Mouse (Mus musculus) stomach, embryonic 16.5 days (tissue): ENCODE results near the gene Astn1. TPM values are rescaled to one million over a fixed set of nuclear protein-coding genes. Genes with fewer than 3 reads are reported as not detected.

ENCODE experiments used
- ATAC-seq: fragments of 200-750 bp; cut with Nextera tagmentation; 2 replicates; pipeline ENCODE4 v1.8.0; 2017; ENCODE audit warnings: moderate number of reproducible peaks, moderate TSS enrichment; ENCODE audit not compliant: insufficient read depth, low FRiP score
- H3K27ac ChIP-seq: fragments of 300-500 bp; sonication (generic); 2 replicates; pipeline ENCODE4 v1.5.1; 2014; ENCODE audit warnings: low read length
- H3K27me3 ChIP-seq: fragments of 300-500 bp; sonication (generic); 2 replicates; pipeline ENCODE4 v1.6.1; 2014; ENCODE audit warnings: low read length, control low read depth, mixed read lengths; ENCODE audit not compliant: control insufficient read depth, insufficient read depth
- H3K36me3 ChIP-seq: fragments of 300-500 bp; sonication (generic); 2 replicates; pipeline ENCODE4 v1.6.1; 2014; ENCODE audit warnings: low read length; ENCODE audit not compliant: control insufficient read depth, insufficient read depth
- H3K4me1 ChIP-seq: fragments of 300-500 bp; sonication (generic); 2 replicates; pipeline ENCODE4 v1.6.1; 2014; ENCODE audit warnings: low read length, control low read depth, mixed read lengths; ENCODE audit not compliant: control insufficient read depth, insufficient read depth
- H3K4me2 ChIP-seq: fragments of 300-500 bp; sonication (generic); 2 replicates; pipeline ENCODE4 v1.6.1; 2014; ENCODE audit warnings: low read depth, low read length, mixed read lengths
- H3K4me3 ChIP-seq: fragments of 300-500 bp; sonication (generic); replicated peaks from 2 replicates; pipeline ENCODE4 v1.5.1; 2014; ENCODE audit warnings: mild to moderate bottlenecking, low read length
- H3K9ac ChIP-seq: fragments of 300-500 bp; sonication (generic); 2 replicates; pipeline ENCODE4 v1.6.1; 2014; ENCODE audit warnings: low read length
- H3K9me3 ChIP-seq: fragments of 300-500 bp; sonication (generic); replicated peaks from 2 replicates; pipeline ENCODE4 v1.6.1; 2016; ENCODE audit warnings: low read length, control low read depth; ENCODE audit not compliant: control insufficient read depth
- WGBS: fragments of 180-500 bp; shearing (Covaris S2); extraction: QIAGEN DNeasy Blood & Tissue Kit; methylation state at CpG from one replicate; pipeline ENCODE4 v1.1.7; 2014; 5-methylcytosine and 5-hydroxymethylcytosine counted together
- polyA plus RNA-seq: library from polyadenylated mRNA; unstranded; fragments of >200 nt; fragmentation: Nextera tagmentation; extraction: Ambion mirVana; gene quantifications from 2 replicates; pipeline ENCODE4 v1.2.1, GENCODE M21; 2015

Astn1 gene
- polyA plus RNA-seq, 1 experiment from 2014 or later, result 1.2 TPM

DNA sequence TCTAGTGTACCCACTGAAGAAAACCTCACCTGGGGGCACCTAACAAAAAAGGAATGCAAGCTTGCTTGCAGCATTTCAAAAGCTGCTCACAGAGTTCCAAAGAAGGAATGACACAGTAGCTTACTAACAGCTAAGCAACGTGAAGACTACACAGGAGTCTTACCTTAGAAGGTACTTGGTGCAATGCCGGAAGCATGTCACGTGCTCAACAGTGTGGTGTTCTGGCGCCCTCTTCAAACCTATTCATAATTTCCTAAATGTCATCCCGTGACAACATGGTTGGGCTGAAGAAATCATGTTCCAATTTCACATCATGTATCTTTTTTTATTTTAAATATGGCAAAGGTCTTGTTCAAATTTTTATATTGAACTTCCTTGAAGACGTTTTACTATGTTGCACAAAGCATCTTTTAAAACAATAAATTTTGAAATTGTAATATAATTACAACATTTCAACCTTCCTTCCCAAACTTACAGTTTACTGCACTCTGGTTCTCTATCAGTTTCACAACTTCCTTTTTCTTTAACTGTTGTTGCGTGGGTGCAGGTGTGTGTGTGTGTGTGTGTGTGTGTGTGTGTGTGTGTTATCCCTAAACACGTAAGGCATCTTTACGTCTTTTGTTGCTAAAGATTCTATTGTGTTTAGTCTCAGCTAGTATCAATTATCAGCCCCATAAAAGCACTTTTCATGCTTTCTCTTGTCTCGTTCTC is 335.9 kb downstream of the Astn1 start:
- Histone ChIP-seq H3K9ac (no peak overlapping the region), H3K4me3 (no peak overlapping the region), H3K9me3 (no peaks in the 10 kb centered on the region), H3K4me1 (no peaks in the 10 kb centered on the region), H3K36me3 (no peaks in the 10 kb centered on the region), H3K27ac (no peak overlapping the region), H3K27me3 (no peaks in the 10 kb centered on the region), H3K4me2 (no peak overlapping the region)
- WGBS, result 85% methylated on average over 10 of the region's 10 CpGs
- ATAC-seq, result no peak

DNA sequence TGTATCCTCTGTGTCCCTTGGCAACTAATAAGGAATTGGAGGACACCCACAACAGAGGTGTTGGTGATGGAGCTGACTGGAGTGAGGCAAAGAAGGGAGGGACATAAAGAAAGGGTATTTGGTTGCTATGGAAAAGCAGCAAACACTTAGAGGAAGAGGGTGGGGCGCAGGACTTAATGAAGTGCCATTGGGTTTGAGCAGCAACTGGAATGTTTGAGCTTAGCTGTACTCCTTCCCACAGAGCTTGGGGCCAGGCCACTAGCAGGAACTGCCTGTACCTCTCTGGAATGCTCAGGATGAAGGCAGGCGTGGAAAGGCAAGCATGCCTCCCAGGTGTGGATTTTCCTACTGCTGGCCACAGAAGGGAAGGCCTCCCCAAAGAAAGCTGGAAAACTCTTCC is 337.2 kb downstream of the Astn1 start:
- no peak for ATAC-seq
- no peak overlapping the region for H3K27ac ChIP-seq
- no peaks in the 10 kb centered on the region for H3K9me3 ChIP-seq
- 88% methylated on average over 2 of the region's 2 CpGs for WGBS
- H3K4me2 ChIP-seq, result no peak overlapping the region
- no peaks in the 10 kb centered on the region for H3K4me1 ChIP-seq
- H3K36me3 ChIP-seq, result no peaks in the 10 kb centered on the region
- no peak overlapping the region for H3K4me3 ChIP-seq
- no peak overlapping the region for H3K9ac ChIP-seq
- no peaks in the 10 kb centered on the region for H3K27me3 ChIP-seq

DNA sequence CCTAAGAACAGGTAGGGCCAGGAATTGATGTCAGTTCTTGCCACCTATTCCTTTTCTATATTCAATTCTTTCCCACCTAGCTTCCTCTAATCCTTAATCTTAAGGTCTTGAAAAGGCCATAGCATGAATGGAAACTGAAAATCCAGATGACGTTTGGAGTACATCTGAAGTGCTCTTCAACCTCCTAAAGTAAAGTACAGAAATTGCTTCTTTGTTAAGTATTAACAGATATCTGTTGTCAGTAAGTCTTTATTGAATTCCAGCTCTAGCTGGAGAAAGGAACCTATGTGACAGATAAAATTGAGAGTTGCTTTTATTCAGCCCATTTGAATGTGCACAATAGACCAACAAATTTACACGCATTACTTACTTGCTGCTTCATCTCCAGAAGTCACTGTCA is 338.1 kb downstream of the Astn1 start:
- 52% methylated on average over 2 of the region's 2 CpGs for WGBS
- H3K4me1 ChIP-seq, result no peaks in the 10 kb centered on the region
- no peak overlapping the region for H3K9ac ChIP-seq
- H3K9me3 ChIP-seq, result no peaks in the 10 kb centered on the region
- no peak for ATAC-seq
- H3K4me3 ChIP-seq, result no peak overlapping the region
- H3K4me2 ChIP-seq, result no peak overlapping the region
- H3K27me3 ChIP-seq, result no peaks in the 10 kb centered on the region
- H3K27ac ChIP-seq, result no peak overlapping the region
- no peaks in the 10 kb centered on the region for H3K36me3 ChIP-seq

DNA sequence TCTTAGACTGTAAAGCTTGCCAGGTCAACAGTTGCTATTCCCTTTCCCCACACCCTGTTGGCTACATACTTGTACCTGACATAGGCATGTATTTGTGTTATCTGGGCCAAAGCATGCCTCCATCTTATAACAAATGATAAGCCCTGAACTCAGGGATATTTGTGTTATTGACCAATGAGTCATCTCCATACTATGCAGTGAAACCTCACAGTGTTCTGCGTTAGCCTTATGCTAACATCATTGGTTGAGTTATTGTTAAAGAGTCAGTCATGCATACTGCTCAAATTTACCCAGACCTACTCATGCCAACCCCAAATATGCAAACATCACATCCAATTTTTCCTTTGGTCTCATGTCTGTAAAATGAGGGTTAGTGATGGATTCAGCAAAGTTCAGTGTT is 339.3 kb downstream of the Astn1 start:
- Histone ChIP-seq H3K4me1 (no peaks in the 10 kb centered on the region), H3K4me2 (no peak overlapping the region), H3K9me3 (no peaks in the 10 kb centered on the region), H3K9ac (no peak overlapping the region), H3K36me3 (no peaks in the 10 kb centered on the region), H3K27me3 (no peaks in the 10 kb centered on the region), H3K4me3 (no peak overlapping the region), H3K27ac (no peak overlapping the region)
- peak; percentile 58; the same call in 1 of the 2 replicates for ATAC-seq
- 58% methylated on average over 1 of the region's 1 CpGs for WGBS

DNA sequence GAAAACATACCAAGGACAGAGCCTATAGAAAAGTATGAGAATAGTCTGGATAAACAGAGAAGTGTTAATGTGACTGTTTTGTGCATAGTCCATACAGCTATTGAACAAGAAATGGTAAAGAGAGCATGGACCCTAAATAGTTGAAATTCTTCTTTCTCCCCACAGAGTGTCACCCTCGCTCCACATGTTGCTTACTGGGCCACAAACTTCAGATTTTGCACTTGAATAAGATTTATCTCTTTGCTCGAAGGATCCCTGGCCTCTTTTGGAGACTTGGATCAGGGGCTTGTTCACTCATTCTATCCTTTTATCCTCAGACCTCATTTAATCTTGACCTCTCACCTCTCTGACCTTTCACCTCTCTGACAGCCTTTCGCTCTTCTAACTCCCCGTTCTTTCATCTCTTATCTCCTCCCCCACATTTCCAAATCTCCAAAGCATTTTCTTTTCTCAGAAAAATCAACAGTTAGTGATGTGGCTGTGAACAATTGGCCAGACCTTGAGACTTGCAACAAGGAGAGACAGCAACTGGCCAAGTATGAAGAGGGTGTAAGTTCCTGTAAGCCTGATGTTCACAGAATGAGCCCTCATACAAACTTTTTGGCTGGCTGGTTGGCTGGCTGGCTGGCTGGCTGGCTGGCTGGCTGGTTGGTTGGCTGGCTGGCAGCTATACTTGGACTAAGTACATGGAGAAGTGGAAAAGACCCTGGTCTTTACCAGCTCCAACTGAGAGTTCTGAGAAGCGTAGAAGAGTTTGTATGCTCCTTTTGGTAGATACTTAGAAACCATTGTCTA is 351.4 kb downstream of the Astn1 start:
- H3K9ac ChIP-seq, result no peak overlapping the region
- no peaks in the 10 kb centered on the region for H3K27me3 ChIP-seq
- 33% methylated on average over 5 of the region's 5 CpGs for WGBS
- no peak overlapping the region for H3K27ac ChIP-seq
- no peak overlapping the region for H3K4me3 ChIP-seq
- no peak for ATAC-seq
- no peak overlapping the region for H3K4me2 ChIP-seq
- H3K4me1 ChIP-seq, result no peaks in the 10 kb centered on the region
- no peaks in the 10 kb centered on the region for H3K9me3 ChIP-seq
- no peaks in the 10 kb centered on the region for H3K36me3 ChIP-seq

DNA sequence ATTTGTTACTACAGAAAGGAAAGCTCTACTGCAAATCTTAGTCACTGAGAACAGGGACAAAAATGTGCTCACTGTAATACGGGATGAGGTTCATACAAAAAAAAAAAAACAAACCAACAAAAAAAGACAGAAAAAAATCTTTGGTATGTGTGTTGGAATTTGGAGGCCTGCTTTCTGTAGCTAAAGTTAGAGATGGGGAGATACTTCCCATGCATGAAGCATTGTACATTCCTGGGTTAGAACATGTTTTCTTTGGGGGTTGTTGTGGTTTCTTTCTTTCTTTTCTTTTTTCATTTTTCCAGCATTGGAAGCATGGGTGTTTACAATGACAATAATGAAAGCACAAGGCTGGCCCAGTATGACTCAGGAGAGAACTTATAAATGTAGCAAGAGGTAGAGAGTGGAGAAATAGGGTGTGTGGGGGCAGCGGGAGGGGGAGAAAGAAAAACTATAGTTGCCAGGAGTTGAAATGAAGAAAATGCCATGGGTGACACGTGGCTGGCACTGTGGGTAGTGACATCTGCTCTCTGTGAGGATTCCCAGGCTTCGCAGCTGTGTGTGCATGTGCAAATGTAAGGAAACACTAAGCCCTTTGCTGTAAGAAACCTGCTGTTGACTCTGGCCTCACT is 370.9 kb downstream of the Astn1 start:
- Histone ChIP-seq H3K36me3 (no peaks in the 10 kb centered on the region), H3K9ac (no peak overlapping the region), H3K4me2 (no peak overlapping the region), H3K9me3 (no peaks in the 10 kb centered on the region), H3K4me3 (no peak overlapping the region), H3K27ac (no peak overlapping the region), H3K27me3 (no peaks in the 10 kb centered on the region), H3K4me1 (no peaks in the 10 kb centered on the region)
- ATAC-seq, result no peak
- 52% methylated on average over 4 of the region's 4 CpGs for WGBS

DNA sequence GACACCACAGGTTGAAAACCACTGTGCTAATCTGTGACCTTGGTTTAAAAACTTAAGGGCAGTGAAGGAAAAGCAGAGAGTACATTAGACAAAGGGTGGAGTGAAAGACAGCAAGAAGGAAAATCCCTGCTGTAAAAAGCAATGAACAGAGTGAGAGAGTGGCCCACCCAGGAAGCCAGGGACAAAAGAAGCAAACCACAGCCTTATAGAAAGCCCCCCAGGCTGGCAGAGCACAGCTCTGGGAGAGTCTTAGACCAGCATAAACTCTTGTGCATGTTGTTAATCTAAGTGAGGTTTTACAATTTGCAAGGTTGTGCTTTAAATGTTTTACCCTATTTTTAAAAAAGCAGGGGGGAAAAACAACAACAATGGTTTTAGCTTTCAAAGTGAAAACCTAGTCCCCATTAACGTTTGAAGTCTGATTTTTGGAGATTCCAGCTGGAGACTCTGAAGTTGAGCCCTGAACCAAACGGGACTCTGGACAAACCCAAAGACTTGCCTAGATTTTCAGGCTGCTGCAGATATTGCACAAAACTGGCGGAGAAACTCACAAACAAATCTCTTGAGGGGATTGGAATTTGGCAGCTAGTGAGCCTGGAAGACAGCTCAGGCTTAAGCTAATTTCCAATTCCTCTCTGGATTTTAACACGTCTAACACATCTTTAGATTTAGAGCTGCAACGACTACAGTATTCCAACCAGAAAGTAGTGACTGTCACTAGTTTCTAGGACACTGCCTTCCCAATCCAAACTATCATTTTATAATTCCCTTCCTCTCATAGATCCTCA is 377.3 kb downstream of the Astn1 start:
- H3K36me3 ChIP-seq, result no peaks in the 10 kb centered on the region
- H3K9me3 ChIP-seq, result no peaks in the 10 kb centered on the region
- no peak for ATAC-seq
- no peak overlapping the region for H3K4me3 ChIP-seq
- no peak overlapping the region for H3K4me2 ChIP-seq
- WGBS, result 34% methylated on average over 5 of the region's 5 CpGs
- no peak overlapping the region for H3K27ac ChIP-seq
- no peaks in the 10 kb centered on the region for H3K4me1 ChIP-seq
- no peak overlapping the region for H3K9ac ChIP-seq
- H3K27me3 ChIP-seq, result no peaks in the 10 kb centered on the region

DNA sequence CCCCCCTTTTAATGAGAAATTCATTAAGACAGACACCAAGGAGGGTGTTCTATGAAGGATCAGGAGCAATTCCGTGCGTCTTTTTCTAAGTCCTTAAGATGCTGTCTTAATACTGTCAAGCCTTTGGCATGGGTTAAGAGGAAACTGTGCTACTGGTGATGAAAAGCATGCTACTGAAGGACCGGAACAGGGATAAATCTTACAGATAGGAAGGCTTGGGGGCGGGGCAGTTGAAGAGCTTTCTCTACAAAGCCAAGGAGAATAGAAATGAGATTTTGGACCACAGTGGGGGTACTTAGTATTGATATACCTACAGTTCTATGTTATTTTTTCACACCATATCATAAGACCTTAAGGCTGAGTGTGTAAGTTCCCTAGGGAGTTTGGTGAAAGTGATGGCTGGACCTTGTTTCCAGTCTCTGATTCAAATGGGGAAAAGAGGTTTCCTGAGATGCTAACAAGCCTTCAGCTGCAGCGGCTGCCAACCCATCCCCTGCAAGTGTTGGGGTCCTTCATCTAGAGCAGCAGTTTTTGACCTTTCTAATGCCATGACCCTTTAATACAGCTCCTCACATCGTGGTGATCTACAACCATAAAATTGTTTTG is 378.2 kb downstream of the Astn1 start:
- WGBS, result 64% methylated on average over 6 of the region's 6 CpGs
- H3K27ac ChIP-seq, result no peak overlapping the region
- no peaks in the 10 kb centered on the region for H3K9me3 ChIP-seq
- no peak overlapping the region for H3K9ac ChIP-seq
- no peak overlapping the region for H3K4me3 ChIP-seq
- H3K4me2 ChIP-seq, result no peak overlapping the region
- no peaks in the 10 kb centered on the region for H3K36me3 ChIP-seq
- H3K27me3 ChIP-seq, result no peaks in the 10 kb centered on the region
- no peak for ATAC-seq
- H3K4me1 ChIP-seq, result no peaks in the 10 kb centered on the region
